In genomic region chr7:114481008-114481407, GRCm38 (mm10) we compare ENCODE assay signal across 18 mouse cellular contexts.
"Had no signal": no experiment of that assay in that cellular context is flagged by ENCODE, and none has a peak within 500 bp of the region (broad histone marks: within the 10 kb centered on the region; RNA-seq: fewer than 3 reads in every experiment).

No protein-coding gene starts in this region.

- H3K27ac ChIP-seq: liver, embryonic 14.5 days; midbrain, embryonic 12.5 days; midbrain, embryonic 15.5 days; neural tube, embryonic 13.5 days; neural tube, embryonic 15.5 days; stomach, embryonic 15.5 days had no signal

- H3K36me3 ChIP-seq: midbrain, embryonic 12.5 days; midbrain, embryonic 15.5 days; neural tube, embryonic 13.5 days; neural tube, embryonic 15.5 days; stomach, embryonic 15.5 days had no signal

- H3K4me2 ChIP-seq: lung, embryonic 14.5 days; midbrain, embryonic 12.5 days; midbrain, embryonic 15.5 days; neural tube, embryonic 13.5 days; neural tube, embryonic 15.5 days; stomach, embryonic 15.5 days had no signal

- ATAC-seq: midbrain, embryonic 15.5 days had no signal

- H3K9me3 ChIP-seq: megakaryocyte, embryonic 14.5 days; midbrain, embryonic 12.5 days; midbrain, embryonic 15.5 days; neural tube, embryonic 13.5 days; neural tube, embryonic 15.5 days; stomach, embryonic 15.5 days had no signal

- H3K27me3 ChIP-seq: megakaryocyte, embryonic 14.5 days; midbrain, embryonic 12.5 days; midbrain, embryonic 15.5 days; neural tube, embryonic 13.5 days; neural tube, embryonic 15.5 days; stomach, embryonic 15.5 days had no signal

- H3K4me3 ChIP-seq: midbrain, embryonic 12.5 days; midbrain, embryonic 15.5 days; neural tube, embryonic 13.5 days; neural tube, embryonic 15.5 days; stomach, embryonic 15.5 days had no signal

- H3K4me1 ChIP-seq: midbrain, embryonic 12.5 days; midbrain, embryonic 15.5 days; neural tube, embryonic 13.5 days; neural tube, embryonic 15.5 days; stomach, embryonic 15.5 days had no signal

- DNase-seq: lung, adult 18-20 months; lung, embryonic 14.5 days; lung, postnatal 10 days; lung, postnatal 4 days; retina, postnatal 1 day; right cerebral cortex, adult 18-20 months; right cerebral cortex, postnatal 25 days; right cerebral cortex, postnatal 4 days; thymus, adult 18-20 months; thymus, postnatal 14 days; thymus, postnatal 36 days had no signal

- H3K9ac ChIP-seq: liver, embryonic 14.5 days; lung, embryonic 14.5 days; midbrain, embryonic 12.5 days; midbrain, embryonic 15.5 days; neural tube, embryonic 13.5 days; neural tube, embryonic 15.5 days; stomach, embryonic 15.5 days had no signal
